Mouse (Mus musculus) MEL (cell line): ENCODE results near the gene Pgam1. TPM values are rescaled to one million over a fixed set of nuclear protein-coding genes. Genes with fewer than 3 reads are reported as not detected.

Experiments used
- DNase-seq: peaks from one replicate; pipeline ENCODE4 v3.0.0; 2011; ENCODE audit warnings: low read depth, low spot score
- H3K27ac ChIP-seq: 2 replicates; pipeline ENCODE4 v1.5.1; 2012; ENCODE audit warnings: low read depth, mild to moderate bottlenecking, control low read depth, low read length, moderate library complexity; ENCODE audit not compliant: control insufficient read depth
- H3K27me3 ChIP-seq, 2 experiments: fragments of 150-350 bp in 1 of 2; sonication (generic) in 1 of 2; 2 replicates each; pipeline ENCODE4 v1.6.1; 2012; ENCODE audit warnings: low read length in 2 of 2, mild to moderate bottlenecking in 2 of 2, improper control_type of control experiment in 1 of 2, moderate library complexity in 1 of 2; ENCODE audit not compliant: insufficient read depth in 2 of 2, control insufficient read depth in 1 of 2
- H3K36me3 ChIP-seq, 2 experiments: 2 replicates each; pipeline ENCODE4 v1.6.1; 2012 to 2014; ENCODE audit warnings: low read length in 2 of 2, improper control_type of control experiment in 1 of 2, inconsistent platforms in 1 of 2, mild to moderate bottlenecking in 1 of 2; ENCODE audit not compliant: insufficient read depth in 2 of 2, control insufficient read depth in 1 of 2
- H3K4me1 ChIP-seq, 2 experiments: fragments of 150-350 bp in 1 of 2; sonication (generic) in 1 of 2; 2 replicates each; pipeline ENCODE4 v1.6.1; 2012; ENCODE audit warnings: low read length in 2 of 2, improper control_type of control experiment in 1 of 2, mild to moderate bottlenecking in 1 of 2; ENCODE audit not compliant: insufficient read depth in 2 of 2, control insufficient read depth in 1 of 2
- H3K4me3 ChIP-seq, 2 experiments: fragments of 150-350 bp in 1 of 2; sonication (generic) in 1 of 2; 2 replicates each; pipeline ENCODE4 v1.5.1; 2012; ENCODE audit warnings: low read depth in 2 of 2, low read length in 2 of 2, mild to moderate bottlenecking in 2 of 2, moderate library complexity in 2 of 2, control low read depth in 1 of 2, improper control_type of control experiment in 1 of 2; ENCODE audit not compliant: control insufficient read depth in 1 of 2, insufficient read depth in 1 of 2
- H3K79me2 ChIP-seq: 2 replicates; pipeline ENCODE4 v1.6.1; 2012; ENCODE audit warnings: mild to moderate bottlenecking, low read length, moderate library complexity; ENCODE audit not compliant: control insufficient read depth, poor library complexity, insufficient read depth
- H3K9ac ChIP-seq: 2 replicates; pipeline ENCODE4 v1.6.1; 2012; ENCODE audit warnings: low read depth, mild to moderate bottlenecking, control low read depth, low read length, moderate library complexity; ENCODE audit not compliant: control insufficient read depth, poor library complexity, severe bottlenecking
- H3K9me3 ChIP-seq: fragments of 150-350 bp; sonication (generic); replicated peaks from 2 replicates; pipeline ENCODE4 v1.6.1; 2012; ENCODE audit warnings: mild to moderate bottlenecking, low read length, improper control_type of control experiment, moderate library complexity; ENCODE audit not compliant: insufficient read depth
- CHD1 ChIP-seq: IDR thresholded peaks from 2 replicates; pipeline ENCODE4 v1.6.1; 2012; ENCODE audit warnings: low read depth, mild to moderate bottlenecking, inconsistent platforms, low read length, improper control_type of control experiment
- CHD2 ChIP-seq: IDR thresholded peaks from 2 replicates; pipeline ENCODE4 v1.6.1; 2011; ENCODE audit warnings: low read length, improper control_type of control experiment
- CTCF ChIP-seq, 3 experiments: IDR thresholded peaks in 2 of 3; conservative IDR thresholded peaks in 1 of 3; 2 replicates each; pipeline ENCODE4 v1.5.1; 2011 to 2012; ENCODE audit warnings: low read length in 3 of 3, low read depth in 2 of 3, mild to moderate bottlenecking in 2 of 3, improper control_type of control experiment in 1 of 3, inconsistent platforms in 1 of 3, mixed read lengths in 1 of 3, moderate library complexity in 1 of 3; ENCODE audit not compliant: control insufficient read depth in 1 of 3, insufficient read depth in 1 of 3, poor library complexity in 1 of 3, severe bottlenecking in 1 of 3
- E2F4 ChIP-seq: IDR thresholded peaks from 2 replicates; pipeline ENCODE4 v1.6.1; 2011; ENCODE audit warnings: low read depth, low read length, improper control_type of control experiment, borderline replicate concordance
- ELF1 ChIP-seq: IDR thresholded peaks from 2 replicates; pipeline ENCODE4 v1.6.1; 2014; ENCODE audit warnings: low read depth, mild to moderate bottlenecking, inconsistent platforms, low read length, improper control_type of control experiment, moderate library complexity
- ETS1 ChIP-seq: IDR thresholded peaks from 2 replicates; pipeline ENCODE4 v1.6.1; 2012; ENCODE audit warnings: low read depth, mild to moderate bottlenecking, inconsistent platforms, low read length, improper control_type of control experiment, moderate library complexity
- GABPA ChIP-seq: IDR thresholded peaks from 2 replicates; pipeline ENCODE4 v1.6.1; 2012; ENCODE audit warnings: low read depth, mild to moderate bottlenecking, inconsistent platforms, low read length, improper control_type of control experiment, moderate library complexity
- KAT2A ChIP-seq: conservative IDR thresholded peaks from 2 replicates; pipeline ENCODE4 v1.6.1; 2012; ENCODE audit warnings: low read depth, low read length, improper control_type of control experiment, inconsistent platforms
- MAFK ChIP-seq: IDR thresholded peaks from 2 replicates; pipeline ENCODE4 v1.6.1; 2011; ENCODE audit warnings: low read depth, mild to moderate bottlenecking, low read length, improper control_type of control experiment, borderline replicate concordance
- MAX ChIP-seq: IDR thresholded peaks from 2 replicates; pipeline ENCODE4 v1.6.1; 2011; ENCODE audit warnings: low read length, improper control_type of control experiment
- MAZ ChIP-seq: IDR thresholded peaks from 2 replicates; pipeline ENCODE4 v1.6.1; 2012; ENCODE audit warnings: low read depth, mild to moderate bottlenecking, inconsistent platforms, low read length, improper control_type of control experiment
- MEF2A ChIP-seq: IDR thresholded peaks from 2 replicates; pipeline ENCODE4 v1.6.1; 2014; ENCODE audit warnings: low read depth, mild to moderate bottlenecking, inconsistent platforms, low read length, improper control_type of control experiment; ENCODE audit not compliant: poor library complexity, insufficient replicate concordance, severe bottlenecking; ENCODE audit errors: extremely low read depth
- MXI1 ChIP-seq: IDR thresholded peaks from 2 replicates; pipeline ENCODE4 v1.6.1; 2011; ENCODE audit warnings: mild to moderate bottlenecking, low read depth, low read length, improper control_type of control experiment
- NELFE ChIP-seq: IDR thresholded peaks from 2 replicates; pipeline ENCODE4 v1.6.1; 2011; ENCODE audit warnings: low read depth, low read length, improper control_type of control experiment
- POLR2A ChIP-seq, 2 experiments: IDR thresholded peaks; 2 replicates each; pipeline ENCODE4 v1.6.1; 2011 to 2012; ENCODE audit warnings: low read length in 2 of 2, mild to moderate bottlenecking in 2 of 2, control low read depth in 1 of 2, improper control_type of control experiment in 1 of 2, low read depth in 1 of 2, moderate library complexity in 1 of 2; ENCODE audit not compliant: control insufficient read depth in 1 of 2, insufficient read depth in 1 of 2, poor library complexity in 1 of 2
- POLR2AphosphoS5 ChIP-seq: IDR thresholded peaks from 2 replicates; pipeline ENCODE4 v1.6.1; 2012; ENCODE audit warnings: low read depth, borderline replicate concordance, mild to moderate bottlenecking, inconsistent platforms, low read length, moderate library complexity, mixed read lengths
- USF1 ChIP-seq: IDR thresholded peaks from 2 replicates; pipeline ENCODE4 v1.6.1; 2014; ENCODE audit warnings: low read depth, mild to moderate bottlenecking, inconsistent platforms, low read length, improper control_type of control experiment, moderate library complexity
- ZC3H11A ChIP-seq: IDR thresholded peaks from 2 replicates; pipeline ENCODE4 v1.6.1; 2012; ENCODE audit warnings: low read depth, mild to moderate bottlenecking, inconsistent platforms, low read length, improper control_type of control experiment
- ZMIZ1 ChIP-seq: IDR thresholded peaks from 2 replicates; pipeline ENCODE4 v1.6.1; 2012; ENCODE audit warnings: low read depth, mild to moderate bottlenecking, inconsistent platforms, low read length, improper control_type of control experiment, moderate library complexity
- polyA plus RNA-seq, 2 experiments: library from polyadenylated mRNA; stranded (reverse) in 1 of 2; unstranded in 1 of 2; fragments of >175 nt in 1 of 2; fragments of >200 nt in 1 of 2; gene quantifications; 2 replicates each; pipeline versions ENCODE4 v1.2.1 to v1.2.4; 2012; ENCODE audit warnings: low replicate concordance in 2 of 2, low read depth in 1 of 2; ENCODE audit not compliant: insufficient read length in 2 of 2, insufficient read depth in 1 of 2, missing spikeins in 1 of 2
- total RNA-seq: library from RNA; depleted of rRNA; stranded (reverse); fragments of 300-350 nt; gene quantifications from 2 replicates; pipeline ENCODE4 v1.2.3, GENCODE M21; 2012

The Pgam1 gene
- total and polyA plus RNA-seq, 3 experiments, result 220 to 756 (median 267) TPM

DNA sequence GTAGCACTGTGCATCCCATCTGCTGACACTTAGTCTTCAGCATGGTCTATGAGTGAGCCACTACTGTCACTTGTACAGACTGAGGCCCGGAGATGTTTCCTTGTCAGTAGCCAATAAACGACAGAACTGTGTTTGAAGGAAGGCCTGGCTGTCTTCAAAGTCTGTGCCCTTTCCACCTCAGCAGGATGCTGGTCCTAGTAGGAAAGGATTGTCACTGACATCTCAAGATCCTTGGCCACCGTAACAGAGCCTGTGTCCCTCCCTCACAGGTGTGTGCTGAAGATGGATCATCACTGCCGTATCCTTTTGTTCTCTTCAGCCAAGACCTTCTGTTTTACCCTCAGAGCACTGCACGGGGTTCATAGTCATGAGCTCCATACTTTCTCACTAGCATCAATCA, 26.8 kb downstream of the Pgam1 start:
- no peak for DNase-seq
- no peak overlapping the region for H3K9ac ChIP-seq
- peaks cover 17% of the 10 kb centered on the region for H3K79me2 ChIP-seq
- H3K4me3 ChIP-seq, result no peak overlapping the region
- H3K27me3 ChIP-seq, result no peaks in the 10 kb centered on the region
- H3K9me3 ChIP-seq, result no peaks in the 10 kb centered on the region
- peaks cover 12 to 29% of the 10 kb centered on the region in 2 experiments for H3K36me3 ChIP-seq
- H3K27ac ChIP-seq, result no peak overlapping the region
- TF ChIP-seq ZC3H11A (no peak), ELF1 (no peak), USF1 (no peak), MEF2A (no peak), CHD1 (no peak), E2F4 (no peak), POLR2A (IDR thresholded peaks at IDR 0.05; ENCODE audit: control insufficient read depth in 1 of 2, insufficient read depth in 1 of 2, low read depth in 1 of 2, low read length in 2 of 2, poor library complexity in 1 of 2) (peak in 1 of 2 experiments; percentile 19; a peak in 1 of 4 replicates)
- peaks cover 4 to 7% of the 10 kb centered on the region in 2 experiments for H3K4me1 ChIP-seq

DNA sequence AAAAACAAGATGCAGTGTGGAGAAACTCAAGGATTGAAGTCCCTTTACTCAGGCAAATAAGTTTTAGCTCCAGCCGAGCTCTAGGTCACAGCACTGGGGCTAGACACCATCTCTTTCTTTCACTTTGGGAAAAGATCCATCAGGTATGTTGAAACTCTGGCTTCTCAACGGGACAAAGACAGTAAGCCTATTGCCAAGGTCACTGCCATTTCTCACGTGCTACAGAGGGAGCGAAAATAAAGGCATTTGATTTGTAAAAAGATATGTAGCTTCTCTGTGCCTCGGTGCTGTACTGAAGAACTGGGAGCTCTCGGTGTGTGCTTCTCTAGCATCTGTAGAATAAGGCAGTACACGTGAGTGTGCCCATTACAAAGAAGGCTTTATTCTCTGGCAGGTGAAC, 32.1 kb downstream of the Pgam1 start:
- no peaks in the 10 kb centered on the region for H3K79me2 ChIP-seq
- no peak overlapping the region for H3K4me3 ChIP-seq
- no peak overlapping the region for H3K9ac ChIP-seq
- H3K36me3 ChIP-seq, result peaks cover 0 to 66% of the 10 kb centered on the region in 2 experiments; a peak in 2 of 4 replicates
- TF ChIP-seq POLR2AphosphoS5 (peak; percentile 56; the same call in 1 of the 2 replicates), ETS1 (no peak), GABPA (no peak), ZMIZ1 (0 out of 2 replicates have a peak, but pooled peaks have one; percentile 21), CTCF (IDR thresholded peaks at IDR 0.05 in 2 of 3, conservative IDR thresholded peaks at IDR 0.05 in 1 of 3; ENCODE audit: control insufficient read depth in 1 of 3, insufficient read depth in 1 of 3, low read depth in 2 of 3, low read length in 3 of 3, poor library complexity in 1 of 3, severe bottlenecking in 1 of 3) (no peak), MAFK (no peak), MAX (no peak), POLR2A (IDR thresholded peaks at IDR 0.05; ENCODE audit: control insufficient read depth in 1 of 2, insufficient read depth in 1 of 2, low read depth in 1 of 2, low read length in 2 of 2, poor library complexity in 1 of 2) (peak in 1 of 2 experiments; percentile 40; a peak in 1 of 4 replicates), MXI1 (no peak), NELFE (no peak), MAZ (no peak), ELF1 (no peak), ZC3H11A (no peak), KAT2A (no peak), CHD2 (no peak)
- no peak for DNase-seq
- no peak overlapping the region for H3K27ac ChIP-seq
- no peaks in the 10 kb centered on the region for H3K27me3 ChIP-seq
- H3K4me1 ChIP-seq, result no peaks in the 10 kb centered on the region
- no peaks in the 10 kb centered on the region for H3K9me3 ChIP-seq
